ENCODE assay signal across 16 mouse cellular contexts in the genomic region with DNA sequence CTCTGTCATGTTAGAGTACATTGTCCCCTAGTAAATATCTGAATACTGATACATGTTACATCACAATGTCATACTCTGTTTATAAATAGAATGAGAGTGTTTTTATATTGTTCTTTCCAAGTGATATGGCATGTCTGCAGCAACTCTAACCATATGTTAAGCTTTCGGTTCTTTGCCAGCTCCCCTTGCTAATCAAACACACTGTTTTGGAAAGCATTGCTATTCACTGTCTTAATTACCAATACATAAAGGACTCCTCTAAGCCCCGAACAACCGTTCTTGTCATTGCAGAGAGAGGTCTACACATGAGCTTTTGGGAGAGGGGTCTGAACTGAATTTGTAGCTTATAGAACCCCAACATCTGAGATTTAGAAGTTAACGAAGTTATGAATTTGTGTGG.
"Had no signal": no experiment of that assay in that cellular context is flagged by ENCODE, and none has a peak within 500 bp of the region (broad histone marks: within the 10 kb centered on the region; RNA-seq: fewer than 3 reads in every experiment).

No protein-coding gene starts in this region.

- H3K4me2 ChIP-seq: neural tube, embryonic 13.5 days; neural tube, embryonic 15.5 days; stomach, embryonic 15.5 days had no signal

- H3K27ac ChIP-seq: neural tube, embryonic 13.5 days; neural tube, embryonic 15.5 days; stomach, embryonic 15.5 days; stomach, postnatal 0 days had no signal

- H3K36me3 ChIP-seq: neural tube, embryonic 13.5 days; neural tube, embryonic 15.5 days; stomach, embryonic 15.5 days had no signal

- H3K4me3 ChIP-seq: neural tube, embryonic 13.5 days; neural tube, embryonic 15.5 days; stomach, embryonic 15.5 days had no signal

- DNase-seq: retina, postnatal 1 day; right cerebral cortex, adult 18-20 months; right cerebral cortex, postnatal 14 days; right cerebral cortex, postnatal 25 days; right cerebral cortex, postnatal 4 days; spleen, adult 18-20 months; thymus, adult 18-20 months; thymus, adult 2 months; thymus, postnatal 14 days; thymus, postnatal 25 days; thymus, postnatal 36 days; thymus, postnatal 4 days had no signal

- H3K4me1 ChIP-seq: stomach, embryonic 15.5 days had no signal

- H3K9me3 ChIP-seq: neural tube, embryonic 13.5 days; neural tube, embryonic 15.5 days; stomach, embryonic 15.5 days had no signal

- H3K9ac ChIP-seq: neural tube, embryonic 13.5 days; neural tube, embryonic 15.5 days; stomach, embryonic 15.5 days had no signal

- H3K27me3 ChIP-seq: neural tube, embryonic 13.5 days; neural tube, embryonic 15.5 days; stomach, embryonic 15.5 days had no signal
